Mouse (Mus musculus) natural killer cell, adult 2 months (primary cell): ENCODE data around the gene Tada2b.

Experiments
- DNase-seq, 2 experiments: peaks; one replicate each; pipeline ENCODE4 v3.0.0; 2022; ENCODE audit warnings: low spot score in 2 of 2

Tada2b gene

GRCm38 (mm10) chr5:36484171-36484990 lies at the start of gene Tada2b, which contains the start of gene Ccdc96:
Gene Tada2b (minus strand): TSS chr5:36484285.
Gene Ccdc96 (plus strand): TSS chr5:36484588.
- peak; percentile 96 to 98 for DNase-seq

- DNase-seq = peak; percentile 34 to 42
These were observed 46.2 kb upstream of the Tada2b start for GRCm38 (mm10) chr5:36530129-36530751.

GRCm38 (mm10) chr5:36529698-36530097 lies 45.6 kb upstream of the Tada2b start:
- no peak for DNase-seq

DNA sequence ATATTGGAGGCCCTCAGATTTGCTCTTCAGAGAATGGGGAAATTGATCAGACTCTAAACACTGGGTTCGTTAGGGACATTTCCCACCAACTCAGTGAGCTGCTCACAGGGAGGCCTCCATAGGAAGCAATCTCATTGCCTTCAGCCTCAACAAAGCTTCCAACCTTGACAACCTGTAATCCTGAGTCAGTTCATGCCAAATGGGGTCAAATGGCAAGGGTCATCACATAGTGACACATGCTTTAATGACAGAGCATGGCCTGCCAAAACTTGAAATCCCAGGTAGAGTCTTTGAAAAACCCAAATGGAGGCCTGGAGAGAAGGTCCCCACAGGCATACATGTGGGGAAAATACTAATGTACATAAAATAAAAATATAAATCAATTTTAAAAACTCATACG lies 42.8 kb upstream of the Tada2b start:
- no peak for DNase-seq

DNA sequence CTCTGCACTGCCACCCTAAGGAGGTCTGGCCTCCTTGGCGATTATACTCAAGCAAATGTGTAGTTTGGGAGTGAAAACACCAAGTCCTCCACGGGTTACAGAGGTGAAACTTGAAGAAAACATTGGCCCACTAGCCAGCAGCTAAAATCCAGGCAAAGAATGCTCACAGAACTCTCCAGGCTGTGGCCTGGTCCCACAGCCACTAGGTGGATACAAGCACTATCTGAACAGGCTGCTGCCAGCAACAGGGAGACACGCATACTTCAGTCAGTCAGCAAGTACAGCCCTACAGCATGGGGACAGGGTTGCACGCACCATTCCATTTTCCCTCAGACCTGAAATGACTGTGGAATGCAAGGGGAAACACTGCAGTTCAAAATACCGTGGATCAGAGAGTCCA lies 42.2 kb upstream of the Tada2b start:
- no peak for DNase-seq

DNA sequence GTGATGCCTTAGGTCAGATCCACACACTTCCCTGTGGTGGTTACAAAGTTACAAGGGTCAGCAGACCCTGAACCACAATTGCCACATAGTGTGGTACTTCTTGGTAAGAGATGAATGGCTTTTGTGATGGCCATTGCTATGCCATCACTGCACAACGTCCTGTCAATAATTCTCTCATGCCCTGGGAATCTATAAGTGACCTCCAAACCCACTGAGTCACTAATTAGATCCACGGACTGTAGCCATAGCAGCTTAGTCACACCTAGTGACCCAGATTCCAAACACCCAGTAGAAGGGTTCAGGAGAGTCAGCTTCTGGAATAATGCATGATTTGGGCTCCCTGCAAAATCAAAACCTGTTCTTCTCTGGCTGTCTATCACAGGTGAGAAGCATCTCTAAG lies 41.1 kb upstream of the Tada2b start:
- DNase-seq = no peak

- DNase-seq = no peak
These were observed 39.2 kb upstream of the Tada2b start for GRCm38 (mm10) chr5:36523219-36523703.

DNA sequence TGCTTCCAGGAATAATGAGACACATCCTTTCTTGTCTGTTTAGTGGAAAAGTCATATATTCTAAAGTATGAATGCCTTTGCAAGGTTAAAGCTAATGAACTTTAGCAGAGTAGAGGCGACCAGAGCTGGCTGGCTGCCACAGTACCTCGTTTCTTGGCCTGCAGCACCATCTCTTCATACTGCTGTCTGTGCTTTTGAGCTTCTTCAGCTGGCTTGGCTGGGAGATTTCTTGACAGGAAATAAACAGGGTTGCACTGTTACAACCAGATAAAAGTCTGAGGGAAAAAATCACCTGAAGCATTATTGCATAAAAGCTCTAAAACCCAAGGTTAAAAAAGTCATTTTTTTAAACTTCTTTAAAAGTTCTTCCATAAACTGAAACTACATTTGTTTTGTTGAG lies 38.7 kb upstream of the Tada2b start:
- no peak for DNase-seq

DNA sequence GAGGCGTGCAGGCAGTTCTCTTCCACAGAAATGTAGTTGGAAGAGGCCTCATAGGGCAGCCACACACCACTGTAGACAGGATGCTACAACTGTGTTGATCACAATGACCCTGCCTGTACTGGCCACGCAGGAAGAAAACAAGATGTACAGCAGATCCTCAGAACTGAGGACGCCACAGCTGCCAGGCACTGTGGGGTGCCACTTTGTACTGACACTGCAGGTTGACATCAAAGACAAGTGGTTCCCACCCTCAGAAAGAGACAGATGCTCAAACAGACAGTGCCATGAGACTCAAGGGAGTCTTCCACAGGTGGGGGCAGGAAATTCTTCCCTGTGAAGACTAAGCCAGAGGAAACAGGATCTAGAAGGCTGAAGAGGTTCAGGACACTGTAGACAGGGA lies 35.7 kb upstream of the Tada2b start:
- no peak for DNase-seq

DNA sequence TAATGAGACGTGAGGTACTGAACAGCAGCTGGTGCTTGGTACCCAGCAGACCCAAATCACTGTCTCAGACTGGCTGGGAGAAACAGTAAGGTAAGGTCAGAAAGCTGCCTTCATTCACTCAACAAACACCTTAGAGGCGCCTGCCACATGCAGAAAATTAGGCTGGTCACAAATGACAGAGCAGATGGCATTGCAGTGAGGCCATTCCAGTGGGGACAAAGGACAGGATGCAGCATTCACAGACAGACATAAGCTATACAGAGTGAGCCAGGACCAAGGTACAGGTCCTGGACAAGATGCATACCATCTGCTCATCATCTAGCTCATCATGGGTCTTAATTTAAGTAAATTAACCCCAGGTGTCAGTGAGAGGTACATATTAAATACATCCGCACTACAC lies 33.5 kb upstream of the Tada2b start:
- DNase-seq = no peak

DNA sequence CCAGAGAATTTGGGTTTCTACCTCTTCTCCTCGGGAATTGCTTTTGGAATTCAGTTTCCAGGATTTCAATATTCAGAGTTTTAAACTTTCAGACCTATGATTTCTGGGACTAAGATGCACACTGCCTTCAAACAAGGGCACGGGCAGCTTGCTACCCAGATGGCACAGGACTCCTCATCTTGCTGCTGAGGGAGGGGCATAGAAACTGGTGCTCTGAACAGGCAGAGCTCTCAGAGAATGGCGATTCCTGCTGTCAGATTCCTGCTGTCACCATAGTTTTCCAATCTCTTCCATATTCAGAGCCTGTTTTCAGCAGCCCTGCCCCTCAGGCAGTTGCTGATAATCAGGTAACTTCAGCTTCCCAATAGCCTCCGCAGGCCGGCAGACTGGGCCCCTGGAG lies 31.5 kb upstream of the Tada2b start:
- no peak for DNase-seq

GRCm38 (mm10) chr5:36515126-36515525 lies 31.0 kb upstream of the Tada2b start:
- DNase-seq = no peak

- no peak for DNase-seq
These were observed 26.9 kb upstream of the Tada2b start for GRCm38 (mm10) chr5:36510956-36511355.

GRCm38 (mm10) chr5:36508351-36508750 lies 24.3 kb upstream of the Tada2b start:
- no peak for DNase-seq

- no peak for DNase-seq
These were observed 21.6 kb upstream of the Tada2b start for GRCm38 (mm10) chr5:36505643-36506042.

GRCm38 (mm10) chr5:36505235-36505634 lies 21.1 kb upstream of the Tada2b start:
- no peak for DNase-seq

GRCm38 (mm10) chr5:36494709-36495108 lies 10.6 kb upstream of the Tada2b start:
- no peak for DNase-seq

- DNase-seq = no peak
These were observed 9.8 kb upstream of the Tada2b start for GRCm38 (mm10) chr5:36493919-36494318.

- peak in 1 of 2 experiments; percentile 10 for DNase-seq
These were observed 5.1 kb upstream of the Tada2b start for GRCm38 (mm10) chr5:36489225-36489624.

- DNase-seq = no peak
These were observed 1.2 kb upstream of the Tada2b start for GRCm38 (mm10) chr5:36485306-36485705.

DNA sequence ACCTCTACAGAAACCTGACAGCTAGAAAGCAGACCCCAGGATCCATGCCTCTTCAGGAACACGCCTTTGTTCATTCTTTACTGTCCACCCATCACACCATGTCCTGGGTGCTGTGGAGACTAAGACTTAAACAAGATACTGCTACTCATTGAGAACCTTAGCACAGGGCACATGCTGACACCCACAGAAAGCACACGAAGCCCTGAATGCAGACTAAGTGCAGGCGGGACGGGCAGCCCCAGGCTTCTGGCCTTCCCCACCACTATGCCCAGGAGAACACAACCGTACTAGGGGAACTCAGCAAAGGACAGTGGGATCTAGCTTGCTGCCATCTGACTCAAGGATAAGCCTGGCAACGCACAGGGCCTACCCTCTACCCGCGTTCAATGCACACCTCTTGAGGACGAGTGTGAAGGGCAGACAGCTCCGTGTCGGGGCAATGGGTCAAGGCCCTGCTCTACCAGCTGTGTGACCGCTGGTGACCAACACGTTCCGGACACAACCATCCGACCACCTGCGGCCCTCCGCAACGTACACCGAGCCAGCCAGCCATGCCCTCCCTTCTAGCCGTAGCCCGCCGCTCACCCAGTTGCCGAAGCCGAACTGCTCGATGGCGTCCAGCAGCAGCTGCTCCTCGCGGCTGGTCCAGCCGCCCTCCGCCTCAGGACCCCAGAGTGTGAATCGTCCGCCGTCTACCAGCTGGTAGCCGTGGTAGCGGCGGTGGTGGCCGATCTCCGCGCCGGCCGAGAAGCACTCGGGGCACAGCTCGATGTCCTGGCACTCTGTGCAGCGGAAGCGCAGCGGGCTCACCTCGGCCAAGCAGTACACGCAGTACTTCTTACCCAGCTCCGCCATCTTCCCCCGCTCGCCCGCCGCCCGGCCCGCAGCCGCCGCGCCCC lies 633 bp downstream of the Tada2b start:
- peak; percentile 56 to 62 for DNase-seq

DNA sequence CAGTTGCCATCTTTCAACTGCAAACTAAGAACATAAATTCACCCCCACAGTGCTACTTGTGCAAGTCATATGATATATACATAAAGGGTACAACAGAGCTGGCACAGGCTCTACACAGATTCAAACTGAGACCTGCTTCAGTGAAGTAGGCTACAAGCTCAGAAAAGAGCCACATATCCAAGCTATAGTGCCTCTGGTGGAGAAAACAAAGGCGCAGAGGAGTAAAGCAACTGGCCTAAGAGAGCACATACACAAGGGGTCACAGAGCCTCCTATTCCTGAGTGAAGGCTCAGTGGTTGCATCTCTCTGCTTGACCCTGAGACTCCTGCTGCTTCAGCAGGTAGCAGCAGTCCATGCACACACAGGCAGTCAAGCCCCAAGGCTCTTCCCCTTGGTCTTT lies 3.0 kb downstream of the Tada2b start:
- DNase-seq = no peak
